Mouse (Mus musculus): ENCODE measurements around the gene Ccdc158.
A peak's percentile ranks its signal among the peaks of the same experiment; 100 is the strongest.

Ccdc158 gene

DNA sequence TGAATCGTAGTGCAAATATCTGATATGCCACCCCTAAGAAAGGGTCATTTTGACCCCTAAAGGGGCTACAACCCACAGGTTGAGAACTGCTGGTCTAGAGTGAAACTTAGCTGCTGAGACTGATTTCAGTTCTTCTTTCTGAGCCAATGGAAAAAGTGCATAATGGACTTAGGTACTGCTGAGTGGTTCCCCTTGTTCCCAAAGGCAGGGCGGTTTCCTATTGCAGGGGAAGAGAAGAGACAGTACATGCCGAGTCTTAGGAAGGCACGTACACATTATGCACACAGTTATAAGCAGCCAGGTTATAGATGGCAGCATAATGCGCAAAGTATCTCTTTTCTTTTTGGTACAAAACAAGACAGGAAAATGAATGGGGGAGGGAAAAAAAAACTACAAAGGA is 13.1 kb upstream of the Ccdc158 start:
- DNase-seq (ENCODE audit: low read depth in 2 of 2, low spot score in 2 of 2): no peak

DNA sequence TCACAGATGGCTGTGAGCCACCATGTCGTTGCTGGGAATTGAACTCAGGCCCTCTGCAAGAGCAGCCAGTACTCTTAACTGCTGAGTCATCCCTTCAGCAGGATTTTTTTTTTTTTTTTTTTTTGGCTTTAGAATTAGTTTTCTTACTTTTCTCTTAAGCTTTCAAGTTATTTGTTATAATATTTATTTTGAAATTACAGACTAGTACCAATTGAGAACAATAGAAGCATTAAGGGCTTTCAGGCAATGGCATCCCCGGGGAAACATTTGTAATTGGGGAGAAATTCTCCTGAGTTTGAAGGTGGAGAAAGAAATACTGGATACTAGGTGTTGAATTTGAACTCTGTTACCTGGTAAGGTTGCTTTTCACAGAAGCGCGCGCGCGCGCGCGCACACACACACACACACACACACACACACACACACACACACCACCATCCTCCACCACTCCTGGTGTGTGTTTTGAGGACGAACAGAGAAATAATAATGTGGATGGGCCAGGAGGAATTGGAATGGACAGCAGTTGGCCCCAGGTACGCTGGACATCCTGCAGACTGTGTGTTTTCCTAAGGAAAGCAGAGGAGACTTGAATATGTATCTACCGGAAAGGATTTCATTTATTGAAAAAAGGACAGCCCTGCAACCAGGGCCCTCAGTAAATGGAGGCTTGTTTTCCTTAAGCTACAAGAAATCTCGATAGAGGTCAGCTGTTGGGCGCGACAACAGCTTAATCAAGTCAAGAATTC is 9.8 kb upstream of the Ccdc158 start:
- no peak for DNase-seq (ENCODE audit: low read depth in 2 of 2, low spot score in 2 of 2)

- DNase-seq (ENCODE audit: low read depth in 2 of 2, low spot score in 2 of 2): no peak
These were observed 8.9 kb upstream of the Ccdc158 start for GRCm38 (mm10) chr5:92683871-92684475.

DNA sequence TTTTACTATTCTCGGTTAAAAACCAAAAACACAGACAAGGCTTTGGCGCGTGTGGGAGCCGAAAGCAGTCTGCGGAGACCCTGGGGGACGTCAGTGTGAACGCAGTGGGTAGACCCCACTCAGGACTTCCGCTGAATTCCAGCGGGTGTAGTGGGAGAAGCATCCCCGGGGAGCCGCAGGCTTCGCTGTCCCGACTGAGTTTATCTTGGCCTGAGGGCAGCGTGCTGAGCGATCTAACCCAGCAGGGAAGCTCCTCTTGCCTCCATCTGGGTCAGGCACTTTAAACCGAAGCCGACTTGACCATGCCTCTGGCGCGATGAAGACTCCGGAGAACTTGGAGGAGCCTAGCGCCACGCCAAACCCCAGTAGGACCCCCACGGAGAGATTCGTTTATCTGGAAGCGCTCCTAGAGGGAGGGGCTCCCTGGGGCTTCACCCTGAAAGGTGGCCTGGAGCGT is 8.3 kb upstream of the Ccdc158 start, which contains the start of gene Shroom3:
Gene Shroom3 (plus strand): TSS at position 85 of the 457 bp plus-strand sequence.
- no peak for DNase-seq (ENCODE audit: low read depth in 2 of 2, low spot score in 2 of 2)

DNA sequence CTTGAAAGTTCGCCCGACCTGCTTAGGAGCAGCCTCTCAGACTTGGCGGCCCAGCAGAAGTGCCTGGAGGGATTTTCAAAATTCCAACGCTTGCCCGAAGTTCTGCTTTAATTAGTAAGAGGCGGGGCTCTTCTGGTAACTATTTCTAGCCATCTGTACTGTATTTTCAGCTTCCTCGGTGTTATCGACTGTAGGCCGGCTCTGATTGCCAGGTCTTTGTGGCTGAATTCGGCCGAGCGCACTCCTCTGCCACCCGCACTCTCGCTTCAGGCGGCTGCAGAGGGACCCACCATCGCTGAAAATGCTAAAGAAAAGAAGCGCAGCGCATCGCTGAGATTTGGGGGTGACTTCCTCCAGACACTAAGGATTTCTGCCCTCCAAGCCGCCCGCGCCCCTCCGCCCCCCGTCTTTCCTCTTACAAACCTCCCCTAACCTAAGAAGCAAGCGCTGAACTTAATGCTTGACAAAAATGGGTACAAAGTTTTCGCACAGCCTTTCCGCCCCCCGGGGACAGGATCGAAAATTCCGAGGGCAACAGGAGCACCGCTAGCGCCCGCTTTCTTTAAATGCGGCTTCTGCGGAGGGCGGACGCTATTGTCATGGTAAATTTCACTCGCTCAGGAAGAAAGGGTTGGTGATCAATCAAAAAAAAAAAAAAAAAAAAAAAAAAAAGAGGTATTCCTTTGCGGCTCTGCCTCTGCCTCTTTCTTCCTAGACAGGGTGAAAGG is 7.7 kb upstream of the Ccdc158 start:
- no peak for DNase-seq (ENCODE audit: low read depth in 2 of 2, low spot score in 2 of 2)

- DNase-seq (ENCODE audit: low read depth in 2 of 2, low spot score in 2 of 2): no peak
These were observed 6.8 kb upstream of the Ccdc158 start for GRCm38 (mm10) chr5:92681861-92682260.

GRCm38 (mm10) chr5:92679441-92679840 is 4.4 kb upstream of the Ccdc158 start:
- no peak for DNase-seq (ENCODE audit: low read depth in 2 of 2, low spot score in 2 of 2)

DNA sequence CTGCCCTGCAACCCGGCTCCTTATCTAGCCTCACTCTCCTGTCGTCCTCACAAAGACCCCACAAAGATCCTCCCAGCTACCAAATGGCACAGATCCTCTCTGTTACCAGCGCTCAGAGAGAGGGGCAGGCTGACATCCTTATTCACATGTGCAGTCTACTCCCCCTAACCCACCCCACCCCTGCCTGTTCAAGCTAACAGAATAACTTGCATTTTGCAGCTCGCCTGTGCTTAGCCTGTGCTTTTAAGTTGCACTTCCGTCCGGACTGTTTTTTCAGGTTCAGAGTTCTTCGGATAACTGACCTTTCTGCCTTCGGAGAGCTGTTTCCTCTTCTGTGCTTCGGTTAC is 476 bp upstream of the Ccdc158 start:
- DNase-seq (ENCODE audit: low read depth in 2 of 2, low spot score in 2 of 2): no peak

DNA sequence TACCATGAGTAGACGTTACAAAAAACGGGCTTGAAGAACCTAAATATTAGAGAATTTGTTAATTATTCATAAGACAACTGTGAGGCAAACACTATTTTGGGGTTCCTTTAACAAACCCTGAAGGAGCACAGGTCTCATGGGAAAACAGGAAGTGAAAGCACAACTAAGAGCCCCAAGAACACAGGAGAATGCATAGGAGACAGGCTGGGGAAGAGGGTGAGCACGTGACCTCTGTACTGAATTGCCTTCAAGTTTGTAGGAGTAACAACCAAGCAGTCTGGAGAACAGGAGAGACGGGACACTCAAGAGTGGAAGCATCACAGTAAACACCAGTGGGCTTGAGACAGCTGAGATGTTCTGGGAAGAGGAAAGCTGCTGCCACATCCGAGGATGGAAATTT is 8.2 kb downstream of the Ccdc158 start:
- no peak for DNase-seq (ENCODE audit: low read depth in 2 of 2, low spot score in 2 of 2)

- DNase-seq (ENCODE audit: low read depth in 2 of 2, low spot score in 2 of 2): no peak
These were observed 10.8 kb downstream of the Ccdc158 start for GRCm38 (mm10) chr5:92664321-92664720.

DNA sequence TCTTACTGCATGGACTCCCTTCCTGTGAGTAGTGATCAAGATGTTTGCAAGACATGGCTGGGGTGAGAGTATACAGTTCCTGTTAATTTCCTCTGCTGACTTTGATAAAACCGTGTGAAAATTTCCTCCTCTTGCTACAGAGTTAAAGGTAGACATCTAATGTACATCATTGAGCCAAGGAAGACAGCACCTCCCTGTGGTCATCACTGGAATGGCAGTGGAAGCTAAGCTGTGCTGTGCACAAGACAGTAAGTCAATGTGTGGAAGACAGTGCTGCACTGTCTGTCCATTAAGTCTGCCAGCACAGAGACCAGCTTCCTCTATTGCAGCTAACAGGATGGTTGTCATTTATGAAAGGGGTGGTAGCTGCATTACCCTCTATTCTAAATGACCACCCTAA is 18.8 kb downstream of the Ccdc158 start:
- peak; percentile 21 to 64 for DNase-seq (ENCODE audit: low read depth in 2 of 2, low spot score in 2 of 2)

- DNase-seq (ENCODE audit: low read depth in 2 of 2, low spot score in 2 of 2): no peak
These were observed 34.2 kb downstream of the Ccdc158 start for GRCm38 (mm10) chr5:92640861-92641260.

GRCm38 (mm10) chr5:92635891-92636290 is 39.2 kb downstream of the Ccdc158 start:
- no peak for DNase-seq (ENCODE audit: low read depth in 2 of 2, low spot score in 2 of 2)

GRCm38 (mm10) chr5:92634916-92635315 is 40.2 kb downstream of the Ccdc158 start:
- DNase-seq (ENCODE audit: low read depth in 2 of 2, low spot score in 2 of 2): no peak

DNA sequence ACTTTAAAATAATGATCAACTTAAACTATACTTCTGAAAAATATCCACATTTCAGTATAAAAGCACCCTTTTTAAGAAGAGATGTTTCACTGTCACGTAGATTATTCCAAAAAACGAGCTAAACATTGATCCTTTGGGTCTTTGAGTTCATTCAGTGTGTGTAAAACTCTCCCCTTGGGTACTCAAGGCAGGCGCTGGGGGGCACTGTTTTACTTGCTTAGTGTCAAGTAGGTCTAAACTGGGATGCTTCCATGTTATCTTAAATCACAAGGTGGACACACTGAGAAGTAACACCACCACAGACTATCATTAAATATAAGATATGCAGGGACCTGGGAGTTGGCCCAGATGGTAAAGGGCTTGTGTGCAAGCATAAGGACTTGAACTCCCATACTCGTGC is 41.5 kb downstream of the Ccdc158 start:
- DNase-seq (ENCODE audit: low read depth in 2 of 2, low spot score in 2 of 2): no peak

DNA sequence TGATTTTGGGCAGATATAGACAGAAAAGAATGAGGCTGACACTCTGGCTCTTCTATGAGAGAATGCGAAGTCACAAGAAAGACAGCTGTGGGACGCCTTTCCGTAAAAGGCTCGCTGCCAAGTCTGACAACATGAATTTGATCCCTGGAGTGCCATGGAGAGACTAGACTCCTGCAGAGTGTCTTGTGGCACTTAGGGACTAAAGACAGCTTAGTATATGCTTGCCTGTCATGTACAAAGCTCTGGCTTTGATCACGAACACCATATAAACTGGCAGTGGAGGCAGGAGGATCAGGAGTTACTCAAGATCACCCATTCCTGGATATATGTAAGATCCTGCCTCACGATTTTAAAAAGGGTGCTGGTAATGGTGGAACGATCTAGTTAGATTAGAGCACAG is 47.2 kb downstream of the Ccdc158 start:
- no peak for DNase-seq (ENCODE audit: low read depth in 2 of 2, low spot score in 2 of 2)

GRCm38 (mm10) chr5:92621883-92622282 is 53.2 kb downstream of the Ccdc158 start:
- no peak for DNase-seq (ENCODE audit: low read depth in 2 of 2, low spot score in 2 of 2)

DNA sequence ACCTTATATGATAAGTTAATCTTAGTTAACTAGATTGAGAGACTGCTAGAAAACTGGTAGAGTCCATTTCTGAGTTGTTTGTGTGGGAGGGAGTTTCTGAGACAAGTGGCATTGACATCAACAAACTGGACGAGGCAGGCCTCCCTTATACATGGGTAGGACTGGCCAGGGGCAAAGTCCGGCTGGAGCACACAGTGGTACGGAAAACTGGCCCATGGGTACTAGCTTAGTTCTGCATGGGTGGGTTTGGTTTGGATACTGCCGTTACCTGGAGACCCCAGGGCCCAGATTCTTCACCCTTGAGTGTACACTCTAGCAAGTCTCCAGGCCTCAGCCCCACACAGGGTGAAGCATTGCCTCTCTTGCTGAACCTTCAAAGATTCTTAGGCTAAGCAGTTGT is 62.3 kb downstream of the Ccdc158 start:
- no peak for DNase-seq (ENCODE audit: low read depth in 2 of 2, low spot score in 2 of 2)

GRCm38 (mm10) chr5:92607492-92608229 is 67.4 kb downstream of the Ccdc158 start:
- DNase-seq (ENCODE audit: low read depth in 2 of 2, low spot score in 2 of 2): no peak

DNA sequence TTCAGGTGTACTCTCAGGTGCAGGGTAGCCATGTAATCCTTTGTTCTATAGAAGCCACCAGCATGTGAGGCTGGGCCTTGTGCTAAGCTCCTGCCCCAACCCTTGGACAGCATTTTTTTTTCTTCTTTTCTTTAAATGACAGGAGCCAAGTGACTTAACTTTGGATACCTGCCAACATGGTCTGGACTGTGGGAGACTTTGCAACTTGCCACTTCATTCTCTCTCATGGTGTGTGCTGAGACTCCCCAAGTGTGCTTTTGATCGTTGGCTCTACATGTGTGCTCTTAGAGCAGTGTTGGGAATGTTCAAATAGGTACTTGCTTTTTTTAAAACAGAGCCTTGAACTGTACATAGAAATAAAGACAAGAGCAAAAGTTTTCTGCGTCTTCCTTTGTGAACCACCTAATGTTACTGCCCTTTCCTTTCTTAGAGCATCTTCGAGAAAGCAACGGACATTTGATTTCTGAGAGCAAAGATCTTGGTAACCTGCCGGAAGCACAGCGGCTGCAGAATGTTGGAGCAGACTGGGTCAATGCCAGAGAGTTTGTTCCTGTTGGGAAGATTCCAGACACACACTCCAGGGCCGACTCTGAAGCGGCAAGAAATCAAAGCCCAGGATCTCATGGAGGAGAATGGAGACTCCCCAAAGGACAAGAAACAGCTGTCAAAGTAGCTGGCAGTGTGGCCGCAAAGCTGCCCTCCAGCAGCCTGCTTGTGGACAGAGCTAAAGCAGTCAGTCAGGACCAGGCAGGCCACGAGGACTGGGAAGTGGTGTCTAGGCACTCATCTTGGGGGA is 70.4 kb downstream of the Ccdc158 start:
- no peak for DNase-seq (ENCODE audit: low read depth in 2 of 2, low spot score in 2 of 2)

Data from CD8-positive naive resting alpha-beta T cell, adult 2 months (primary cell).